30 mouse cellular contexts compared by ENCODE assay signal in genomic region chr2:99692713-99693112, GRCm38 (mm10).
"Had no signal": no experiment of that assay in that cellular context is flagged by ENCODE, and none has a peak within 500 bp of the region (broad histone marks: within the 10 kb centered on the region; RNA-seq: fewer than 3 reads in every experiment).

No protein-coding gene starts in this region.

- H3K27me3 ChIP-seq: limb, embryonic 12.5 days; limb, embryonic 13.5 days; limb, embryonic 15.5 days; liver, embryonic 12.5 days; liver, embryonic 13.5 days; liver, embryonic 15.5 days; lung, embryonic 15.5 days; megakaryocyte, embryonic 14.5 days; midbrain, embryonic 12.5 days; midbrain, embryonic 13.5 days; midbrain, embryonic 15.5 days; neural tube, embryonic 12.5 days had no signal

- H3K4me2 ChIP-seq: limb, embryonic 12.5 days; limb, embryonic 13.5 days; limb, embryonic 15.5 days; liver, embryonic 11.5 days; liver, embryonic 12.5 days; liver, embryonic 13.5 days; liver, embryonic 15.5 days; lung, embryonic 14.5 days; lung, embryonic 15.5 days; midbrain, embryonic 11.5 days; midbrain, embryonic 12.5 days; midbrain, embryonic 13.5 days; midbrain, embryonic 15.5 days; neural tube, embryonic 12.5 days had no signal

- H3K36me3 ChIP-seq: limb, embryonic 10.5 days; limb, embryonic 12.5 days; limb, embryonic 13.5 days; limb, embryonic 15.5 days; liver, embryonic 12.5 days; liver, embryonic 13.5 days; liver, embryonic 15.5 days; lung, embryonic 15.5 days; midbrain, embryonic 10.5 days; midbrain, embryonic 12.5 days; midbrain, embryonic 13.5 days; midbrain, embryonic 15.5 days; neural tube, embryonic 12.5 days had no signal

- H3K9me3 ChIP-seq: limb, embryonic 10.5 days; limb, embryonic 12.5 days; limb, embryonic 13.5 days; limb, embryonic 15.5 days; liver, embryonic 12.5 days; liver, embryonic 13.5 days; liver, embryonic 15.5 days; lung, embryonic 15.5 days; megakaryocyte, embryonic 14.5 days; midbrain, embryonic 10.5 days; midbrain, embryonic 12.5 days; midbrain, embryonic 13.5 days; midbrain, embryonic 15.5 days; neural tube, embryonic 12.5 days had no signal

- H3K9ac ChIP-seq: limb, embryonic 12.5 days; limb, embryonic 13.5 days; limb, embryonic 15.5 days; liver, embryonic 12.5 days; liver, embryonic 13.5 days; liver, embryonic 14.5 days; liver, embryonic 15.5 days; liver, postnatal 0 days; lung, embryonic 14.5 days; lung, embryonic 15.5 days; midbrain, embryonic 12.5 days; midbrain, embryonic 13.5 days; midbrain, embryonic 15.5 days; neural tube, embryonic 12.5 days had no signal

- DNase-seq: left cerebral cortex, postnatal 4 days; liver; liver, embryonic 13.5 days; liver, postnatal 0 days; lung, adult 18-20 months; lung, adult 2 months; lung, embryonic 14.5 days; lung, postnatal 10 days; lung, postnatal 14 days; lung, postnatal 36 days; lung, postnatal 4 days; midbrain, embryonic 14.5 days had no signal

- H3K4me3 ChIP-seq: limb, embryonic 10.5 days; limb, embryonic 12.5 days; limb, embryonic 13.5 days; limb, embryonic 15.5 days; liver, embryonic 12.5 days; liver, embryonic 13.5 days; liver, embryonic 15.5 days; lung, embryonic 15.5 days; megakaryocyte, embryonic 14.5 days; midbrain, embryonic 10.5 days; midbrain, embryonic 12.5 days; midbrain, embryonic 13.5 days; midbrain, embryonic 15.5 days; myocyte; neural tube, embryonic 12.5 days had no signal

- H3K27ac ChIP-seq: limb, embryonic 10.5 days; limb, embryonic 12.5 days; limb, embryonic 13.5 days; limb, embryonic 15.5 days; liver, embryonic 12.5 days; liver, embryonic 13.5 days; liver, embryonic 14.5 days; liver, embryonic 15.5 days; lung, embryonic 15.5 days; macrophage; midbrain, embryonic 10.5 days; midbrain, embryonic 12.5 days; midbrain, embryonic 13.5 days; midbrain, embryonic 15.5 days; neural tube, embryonic 12.5 days had no signal

- H3K4me1 ChIP-seq: limb, embryonic 10.5 days; limb, embryonic 12.5 days; limb, embryonic 13.5 days; limb, embryonic 15.5 days; liver, embryonic 12.5 days; liver, embryonic 13.5 days; liver, embryonic 15.5 days; lung, embryonic 15.5 days; megakaryocyte, embryonic 14.5 days; midbrain, embryonic 10.5 days; midbrain, embryonic 12.5 days; midbrain, embryonic 13.5 days; midbrain, embryonic 15.5 days; neural tube, embryonic 12.5 days had no signal
